Mouse (Mus musculus) myocyte (in vitro differentiated cells): Measurements from ENCODE around the gene Fhit.

Source experiments
- CEBPB ChIP-seq: IDR thresholded peaks from 2 replicates; pipeline ENCODE4 v1.6.1; 2011; ENCODE audit warnings: mild to moderate bottlenecking, moderate library complexity; ENCODE audit not compliant: poor library complexity, insufficient read depth, severe bottlenecking
- E2F4 ChIP-seq: IDR thresholded peaks from one replicate; pipeline ENCODE4 v1.6.1; 2011; ENCODE audit warnings: mild to moderate bottlenecking, control low read depth, moderate library complexity; ENCODE audit not compliant: insufficient read depth
- MYOD1 ChIP-seq, 3 experiments: IDR thresholded peaks; one replicate each; pipeline ENCODE4 v1.6.1; 2011; ENCODE audit warnings: control low read depth in 2 of 3, low read depth in 2 of 3, mild to moderate bottlenecking in 2 of 3, moderate library complexity in 1 of 3; ENCODE audit not compliant: insufficient read length in 2 of 3, control insufficient read depth in 1 of 3
- POLR2AphosphoS2 ChIP-seq: IDR thresholded peaks from one replicate; pipeline ENCODE4 v1.6.1; 2011; ENCODE audit warnings: low read depth, control low read depth; ENCODE audit not compliant: insufficient read length
- USF1 ChIP-seq: IDR thresholded peaks from one replicate; pipeline ENCODE4 v1.6.1; 2011; ENCODE audit warnings: low read depth, mild to moderate bottlenecking, control low read depth, moderate library complexity

DNA sequence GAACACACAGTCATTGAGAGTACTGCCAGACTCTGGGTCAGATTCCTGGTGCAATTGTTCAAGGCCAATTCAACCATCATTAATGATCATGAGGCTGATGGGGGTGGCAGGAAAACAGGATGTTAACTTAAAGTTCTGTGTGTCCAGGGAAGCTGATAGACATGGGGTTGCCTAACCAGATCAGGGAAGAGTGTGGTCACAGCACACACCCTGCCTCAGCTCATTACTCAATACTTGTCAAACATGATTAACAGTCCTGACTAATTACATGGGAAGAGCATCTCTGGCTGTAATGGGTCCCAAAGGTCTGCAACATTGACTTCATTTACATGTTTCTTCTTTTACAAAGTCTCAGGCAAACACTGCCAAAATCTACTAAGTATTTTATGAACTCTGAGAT lies 856.5 kb downstream of the Fhit start:
- no peak for TF ChIP-seq USF1
- TF ChIP-seq CEBPB = no peak
- no peak for TF ChIP-seq POLR2AphosphoS2
- no peak for TF ChIP-seq E2F4
- no peak for TF ChIP-seq MYOD1 (IDR thresholded peaks at IDR 0.05; ENCODE audit: control insufficient read depth in 1 of 3, insufficient read length in 2 of 3, low read depth in 2 of 3)
